Mouse (Mus musculus): ENCODE results near the gene AU021092. TPM values are rescaled to one million over a fixed set of nuclear protein-coding genes. Genes with fewer than 3 reads are reported as not detected.

AU021092 gene
- polyA plus RNA-seq, 1 experiment from 2014 or later: 6.3 TPM

DNA sequence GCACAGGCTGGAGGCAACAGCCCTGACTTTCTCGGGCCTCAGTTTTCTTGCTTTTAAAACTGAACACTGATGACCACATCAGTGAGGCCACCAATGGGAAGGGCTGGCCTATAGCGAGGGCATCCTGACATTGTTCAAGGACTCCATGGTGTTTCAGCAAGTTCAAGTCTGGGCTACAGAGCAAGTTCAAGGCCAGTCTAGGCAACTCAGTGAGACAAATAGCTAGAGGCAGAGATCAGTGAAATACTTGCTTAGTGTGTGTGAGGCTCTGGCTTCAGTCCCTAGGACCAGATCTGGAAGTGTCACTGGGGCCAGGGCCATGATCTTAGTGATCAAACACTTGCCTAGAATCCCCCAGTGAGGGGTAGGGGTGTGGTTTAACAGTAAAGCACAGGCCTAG lies 54.1 kb downstream of the AU021092 start:
- Histone ChIP-seq H3K27ac (replicated peaks in 1 of 2; ENCODE audit: control insufficient read depth in 1 of 2, insufficient read depth in 1 of 2, low read depth in 2 of 2, low read length in 2 of 2) (no peak overlapping the region), H3K9me3 (ENCODE audit: control insufficient read depth, low read length) (no peaks in the 10 kb centered on the region), H3K36me3 (ENCODE audit: control insufficient read depth, insufficient read depth, low read length) (no peaks in the 10 kb centered on the region), H3K9ac (ENCODE audit: low read length) (no peak overlapping the region), H3K4me2 (ENCODE audit: low read length) (no peak overlapping the region), H3K4me3 (ENCODE audit: control insufficient read depth in 1 of 2, insufficient read depth in 1 of 2, low read depth in 1 of 2, low read length in 2 of 2) (no peak overlapping the region), H3K27me3 (ENCODE audit: control insufficient read depth, insufficient read depth, low read length) (no peaks in the 10 kb centered on the region), H3K4me1 (ENCODE audit: control insufficient read depth in 2 of 2, insufficient read depth in 2 of 2, low read length in 2 of 2) (peaks cover 14 to 25% of the 10 kb centered on the region in 2 experiments)
- 86% methylated on average over 2 of the region's 2 CpGs for WGBS
- no peak for ATAC-seq (ENCODE audit: insufficient number of reproducible peaks, insufficient read depth, low FRiP score, low read depth)

DNA sequence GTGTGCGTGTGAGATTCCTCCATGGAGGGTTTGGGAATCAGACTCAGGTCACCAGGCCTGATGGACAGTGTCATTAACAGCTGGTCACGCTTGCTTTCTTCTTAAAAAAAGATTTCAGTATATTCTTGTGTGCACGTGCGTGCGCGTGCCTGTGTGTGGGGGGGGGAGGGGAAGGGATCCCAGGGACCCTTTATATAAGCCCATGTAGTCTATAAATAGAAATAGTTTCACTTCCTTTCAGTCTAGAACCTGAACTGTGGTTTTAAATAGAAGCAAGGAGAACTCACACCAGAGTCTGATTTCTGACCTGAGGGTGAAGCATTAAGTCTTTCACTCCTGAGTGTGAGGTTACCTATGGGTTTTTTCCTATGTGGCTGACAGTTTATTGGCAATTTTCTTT lies 57.8 kb downstream of the AU021092 start:
- H3K9ac ChIP-seq (ENCODE audit: low read length): no peak overlapping the region
- no peaks in the 10 kb centered on the region for H3K9me3 ChIP-seq (ENCODE audit: control insufficient read depth, low read length)
- WGBS: 55% methylated on average over 6 of the region's 6 CpGs
- peaks cover 14 to 24% of the 10 kb centered on the region in 2 experiments for H3K4me1 ChIP-seq (ENCODE audit: control insufficient read depth in 2 of 2, insufficient read depth in 2 of 2, low read length in 2 of 2)
- no peak overlapping the region for H3K4me2 ChIP-seq (ENCODE audit: low read length)
- no peaks in the 10 kb centered on the region for H3K36me3 ChIP-seq (ENCODE audit: control insufficient read depth, insufficient read depth, low read length)
- H3K27me3 ChIP-seq (ENCODE audit: control insufficient read depth, insufficient read depth, low read length): no peaks in the 10 kb centered on the region
- H3K4me3 ChIP-seq (ENCODE audit: control insufficient read depth in 1 of 2, insufficient read depth in 1 of 2, low read depth in 1 of 2, low read length in 2 of 2): no peak overlapping the region
- peak overlapping the region; percentile 3 to 30; a peak in 1 of 4 replicates for H3K27ac ChIP-seq (replicated peaks in 1 of 2; ENCODE audit: control insufficient read depth in 1 of 2, insufficient read depth in 1 of 2, low read depth in 2 of 2, low read length in 2 of 2)
- ATAC-seq (ENCODE audit: insufficient number of reproducible peaks, insufficient read depth, low FRiP score, low read depth): no peak

Small RNAs within 50 kb of the gene (microRNA-seq; reads per million reads assigned to microRNA genes)
- gene Gm23689 (not detected), gene Gm26095 (not detected), gene Mir6364 (not detected)

Other genes with a start within 250 kb of the AU021092 start
- gene Sept12, start 224.4 kb downstream of the AU021092 start, polyA plus RNA-seq (2014; fragmentation: Nextera tagmentation; extraction: Ambion mirVana): not detected in 2 replicates
- gene Smim22, start 215.0 kb downstream of the AU021092 start, polyA plus RNA-seq (2014; fragmentation: Nextera tagmentation; extraction: Ambion mirVana): 3.3 and 4.2 TPM in 2 replicates
- gene Rogdi, start 208.7 kb downstream of the AU021092 start, polyA plus RNA-seq (2014; fragmentation: Nextera tagmentation; extraction: Ambion mirVana): 58.9 and 59.6 TPM in 2 replicates
- gene Glyr1, start 172.4 kb downstream of the AU021092 start, polyA plus RNA-seq (2014; fragmentation: Nextera tagmentation; extraction: Ambion mirVana): 59.7 and 68.3 TPM in 2 replicates
- 17.1 and 17.4 TPM in 2 replicates for gene Ubn1, start 172.2 kb downstream of the AU021092 start, polyA plus RNA-seq (2014; fragmentation: Nextera tagmentation; extraction: Ambion mirVana)
- gene Ppl, start 89.9 kb downstream of the AU021092 start, polyA plus RNA-seq (2014; fragmentation: Nextera tagmentation; extraction: Ambion mirVana): 1.3 and 1.6 TPM in 2 replicates
- gene Sec14l5, start 75.2 kb downstream of the AU021092 start, polyA plus RNA-seq (2014; fragmentation: Nextera tagmentation; extraction: Ambion mirVana): 0.03 TPM in 1 of 2 replicates, not detected in the other
- 13.1 and 13.7 TPM in 2 replicates for gene Nagpa, start 18.3 kb downstream of the AU021092 start, polyA plus RNA-seq (2014; fragmentation: Nextera tagmentation; extraction: Ambion mirVana)
- gene Alg1, start 11.3 kb upstream of the AU021092 start, polyA plus RNA-seq (2014; fragmentation: Nextera tagmentation; extraction: Ambion mirVana): 27.9 and 29.5 TPM in 2 replicates
- 31.2 and 31.7 TPM in 2 replicates for gene Eef2kmt, start 33.7 kb upstream of the AU021092 start, polyA plus RNA-seq (2014; fragmentation: Nextera tagmentation; extraction: Ambion mirVana)